Mouse (Mus musculus) retina, adult 2 months (tissue): ENCODE measurements around the gene Adssl1.

ENCODE experiments used
- DNase-seq: peaks from one replicate; pipeline ENCODE4 v3.0.0-alpha.2; 2012; ENCODE audit warnings: low read depth, low spot score

The Adssl1 gene

GRCm38 (mm10) chr12:112592985-112593734 is 26.7 kb upstream of the Adssl1 start:
- DNase-seq: no peak

- DNase-seq: no peak
Observed at GRCm38 (mm10) chr12:112593951-112594915, 25.6 kb upstream of the Adssl1 start.

- no peak for DNase-seq
Observed at GRCm38 (mm10) chr12:112594989-112595388, 24.9 kb upstream of the Adssl1 start.

- DNase-seq: no peak
Observed at GRCm38 (mm10) chr12:112595626-112596025, 24.2 kb upstream of the Adssl1 start.

GRCm38 (mm10) chr12:112596454-112596853 is 23.4 kb upstream of the Adssl1 start:
- DNase-seq: no peak

- DNase-seq: no peak
Observed at GRCm38 (mm10) chr12:112596891-112597500, 22.8 kb upstream of the Adssl1 start.

GRCm38 (mm10) chr12:112597618-112598017 is 22.2 kb upstream of the Adssl1 start:
- DNase-seq: no peak

- DNase-seq: no peak
Observed at GRCm38 (mm10) chr12:112599198-112599597, 20.6 kb upstream of the Adssl1 start.

GRCm38 (mm10) chr12:112599942-112600611 is 19.8 kb upstream of the Adssl1 start:
- no peak for DNase-seq

GRCm38 (mm10) chr12:112604022-112604421 is 15.8 kb upstream of the Adssl1 start:
- DNase-seq: no peak

GRCm38 (mm10) chr12:112604709-112605649 is 14.9 kb upstream of the Adssl1 start:
- DNase-seq: no peak

- no peak for DNase-seq
Observed at GRCm38 (mm10) chr12:112605766-112606165, 14.1 kb upstream of the Adssl1 start.

- DNase-seq: no peak
Observed at GRCm38 (mm10) chr12:112606998-112607397, 12.8 kb upstream of the Adssl1 start.

- no peak for DNase-seq
Observed at GRCm38 (mm10) chr12:112609031-112609430, 10.8 kb upstream of the Adssl1 start.

GRCm38 (mm10) chr12:112616668-112617067 is 3.2 kb upstream of the Adssl1 start:
- no peak for DNase-seq

GRCm38 (mm10) chr12:112617184-112617583 is 2.7 kb upstream of the Adssl1 start:
- no peak for DNase-seq

GRCm38 (mm10) chr12:112617898-112618380 is 1.9 kb upstream of the Adssl1 start:
- peak; percentile 64 for DNase-seq

- DNase-seq: no peak
Observed at GRCm38 (mm10) chr12:112618981-112619685, 712 bp upstream of the Adssl1 start.

- no peak for DNase-seq
Observed at GRCm38 (mm10) chr12:112620354-112621061, 663 bp downstream of the Adssl1 start.
